Mouse (Mus musculus) liver, embryonic 12.5 days (tissue): ENCODE measurements at regions not wholly inside any gene's neighbourhood (a gene's known extent, or its start where the extent isn't known, plus 50 kb on each side); places are given as distances from the start of the nearest gene placed in this dataset.

Source experiments
- ATAC-seq: fragments of 200-750 bp; cut with Nextera tagmentation; 2 replicates; pipeline ENCODE4 v1.8.0; 2017; ENCODE audit warnings: moderate number of reproducible peaks, mild to moderate bottlenecking, moderate library complexity
- H3K27ac ChIP-seq: fragments of 300-500 bp; sonication (generic); 2 replicates; pipeline ENCODE4 v1.5.1; 2016; ENCODE audit warnings: mild to moderate bottlenecking
- H3K27me3 ChIP-seq: fragments of 300-500 bp; sonication (generic); replicated peaks from 2 replicates; pipeline ENCODE4 v1.6.1; 2016; ENCODE audit warnings: mild to moderate bottlenecking, moderate library complexity
- H3K36me3 ChIP-seq: fragments of 300-500 bp; sonication (generic); 2 replicates; pipeline ENCODE4 v1.6.1; 2016; ENCODE audit warnings: mild to moderate bottlenecking, moderate library complexity
- H3K4me1 ChIP-seq: fragments of 300-500 bp; sonication (generic); 2 replicates; pipeline ENCODE4 v1.6.1; 2016
- H3K4me2 ChIP-seq: fragments of 300-500 bp; sonication (generic); 2 replicates; pipeline ENCODE4 v1.6.1; 2016; ENCODE audit warnings: mild to moderate bottlenecking, moderate library complexity
- H3K4me3 ChIP-seq: fragments of 300-500 bp; sonication (generic); 2 replicates; pipeline ENCODE4 v1.5.1; 2016; ENCODE audit warnings: mild to moderate bottlenecking, moderate library complexity
- H3K9ac ChIP-seq: fragments of 300-500 bp; sonication (generic); 2 replicates; pipeline ENCODE4 v1.6.1; 2016; ENCODE audit warnings: mild to moderate bottlenecking, moderate library complexity
- H3K9me3 ChIP-seq: fragments of 300-500 bp; sonication (generic); replicated peaks from 2 replicates; pipeline ENCODE4 v1.6.1; 2016; ENCODE audit warnings: mild to moderate bottlenecking, moderate library complexity
- WGBS: fragments of 180-500 bp; shearing (Covaris S2); methylation state at CpG from one replicate; pipeline ENCODE4 v1.1.7; 2016; ENCODE audit not compliant: insufficient replicate concordance; 5-methylcytosine and 5-hydroxymethylcytosine counted together

DNA sequence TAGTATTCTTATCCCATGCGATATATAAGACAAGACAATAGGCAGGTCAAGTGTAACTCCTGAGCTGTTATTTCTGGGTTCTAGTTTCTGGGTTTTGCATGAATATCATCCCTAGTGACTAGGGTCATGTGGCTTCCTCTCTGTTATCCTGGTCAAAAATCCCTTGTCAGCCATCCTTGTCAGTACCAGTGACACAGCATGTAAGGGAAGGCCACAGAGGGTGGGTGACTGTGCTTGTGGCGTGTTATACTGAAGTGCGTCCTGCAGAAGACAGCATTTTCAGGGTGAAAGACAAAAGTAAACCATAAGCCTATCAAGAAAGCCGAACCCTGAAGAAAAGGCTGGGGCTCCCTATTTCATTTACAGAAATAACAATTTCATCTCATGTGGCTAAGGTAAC is 50.7 kb upstream of the Echdc3 start:
- H3K9ac ChIP-seq, result peak overlapping the region; percentile 35; the same call in 1 of the 2 replicates
- H3K4me1 ChIP-seq, result peaks cover 52% of the 10 kb centered on the region
- H3K4me3 ChIP-seq, result peak overlapping the region; percentile 10; the same call in 1 of the 2 replicates
- WGBS, result 38% methylated on average over 4 of the region's 4 CpGs
- H3K27ac ChIP-seq, result peak overlapping the region; percentile 94
- peak; percentile 76 for ATAC-seq
- H3K27me3 ChIP-seq, result peaks cover 2% of the 10 kb centered on the region; the same call in 1 of the 2 replicates
- peaks cover 5% of the 10 kb centered on the region for H3K9me3 ChIP-seq
- no peaks in the 10 kb centered on the region for H3K36me3 ChIP-seq
- peak overlapping the region; percentile 58 for H3K4me2 ChIP-seq

DNA sequence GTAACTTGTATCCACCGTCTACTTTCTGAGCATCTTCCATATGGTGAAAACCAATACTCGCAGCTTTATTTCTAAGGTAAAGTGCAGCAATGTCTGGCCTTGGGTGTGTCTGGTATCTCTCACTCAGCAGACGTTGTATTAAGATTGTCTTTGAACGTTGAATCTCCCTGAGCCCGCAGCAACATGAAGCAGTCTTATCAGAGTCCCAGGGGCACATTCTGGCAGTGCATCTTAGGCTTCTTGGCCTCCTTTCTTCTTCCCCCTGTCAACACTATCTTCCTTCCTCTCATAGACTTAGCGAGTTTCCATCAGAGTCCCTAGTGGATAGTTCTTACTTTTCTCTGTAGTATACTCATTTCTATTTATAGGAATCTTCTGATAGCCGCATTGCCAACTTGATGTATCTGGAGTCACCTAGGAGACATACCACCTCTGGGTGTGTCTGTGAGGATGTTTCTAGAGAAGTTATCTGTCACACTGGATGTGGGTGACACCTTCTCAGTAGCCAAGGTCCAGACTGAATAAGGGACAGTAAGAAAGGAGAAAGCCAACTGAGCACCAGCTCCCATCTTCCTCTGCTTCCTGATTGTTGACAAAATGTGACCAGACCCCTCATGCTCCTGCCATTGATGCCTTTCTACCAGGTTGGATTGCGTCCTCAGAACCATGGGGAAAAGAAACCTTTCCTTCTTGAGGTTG is 51.4 kb upstream of the Echdc3 start:
- H3K9me3 ChIP-seq, result peaks cover 5% of the 10 kb centered on the region
- H3K27ac ChIP-seq, result peak overlapping the region; percentile 94
- peak; percentile 97 for ATAC-seq
- peaks cover 52% of the 10 kb centered on the region for H3K4me1 ChIP-seq
- peak overlapping the region; percentile 58 for H3K4me2 ChIP-seq
- H3K9ac ChIP-seq, result peak overlapping the region; percentile 35; the same call in 1 of the 2 replicates
- peaks cover 2% of the 10 kb centered on the region; the same call in 1 of the 2 replicates for H3K27me3 ChIP-seq
- H3K4me3 ChIP-seq, result peak overlapping the region; percentile 10; the same call in 1 of the 2 replicates
- 22% methylated on average over 8 of the region's 8 CpGs for WGBS
- no peaks in the 10 kb centered on the region for H3K36me3 ChIP-seq

DNA sequence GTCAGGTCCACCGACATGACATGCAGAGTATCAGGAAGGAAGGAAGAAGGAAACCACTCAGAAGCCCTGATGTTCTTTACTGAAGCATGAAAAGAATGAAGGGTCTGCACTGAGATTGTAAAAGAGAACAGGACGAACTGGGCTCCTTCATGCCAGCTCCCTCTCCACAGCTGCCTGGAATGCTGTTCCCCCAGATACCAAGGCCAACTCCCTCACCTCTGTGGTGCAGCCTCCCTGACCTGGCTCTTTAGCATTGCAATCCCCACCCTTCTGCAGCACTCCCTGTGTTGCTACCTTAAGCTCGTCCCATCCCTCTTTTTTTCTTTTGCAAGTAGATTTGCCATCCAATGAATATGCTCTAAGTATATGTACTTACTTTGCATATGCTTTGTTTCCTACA is 52.3 kb upstream of the Echdc3 start:
- no peaks in the 10 kb centered on the region for H3K36me3 ChIP-seq
- H3K9ac ChIP-seq, result no peak overlapping the region
- peaks cover 5% of the 10 kb centered on the region for H3K9me3 ChIP-seq
- peaks cover 52% of the 10 kb centered on the region for H3K4me1 ChIP-seq
- ATAC-seq, result no peak
- peak overlapping the region; percentile 94 for H3K27ac ChIP-seq
- peak overlapping the region; percentile 58 for H3K4me2 ChIP-seq
- H3K4me3 ChIP-seq, result no peak overlapping the region
- 49% methylated on average over 3 of the region's 3 CpGs for WGBS
- 0 out of 2 replicates have a peak, but pooled peaks cover 10% of the 10 kb centered on the region for H3K27me3 ChIP-seq

DNA sequence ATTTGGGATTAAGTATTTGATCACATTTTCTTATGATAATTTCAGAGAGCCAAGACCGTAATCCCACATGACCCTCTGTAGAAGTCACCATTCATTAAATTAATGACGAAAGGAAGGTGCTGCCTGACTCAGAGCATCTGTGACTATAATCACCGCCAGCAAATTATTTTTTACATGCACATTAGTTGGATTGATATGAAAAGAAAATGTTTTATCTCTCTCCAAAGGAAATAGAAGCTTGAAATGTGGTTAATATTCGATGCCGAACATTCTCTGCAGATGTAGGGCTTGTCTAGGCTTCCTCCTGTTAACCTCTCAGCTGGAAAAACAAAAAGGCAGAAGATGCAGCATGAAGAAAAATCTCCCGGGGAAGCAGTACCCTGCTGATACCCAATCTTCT is 54.2 kb upstream of the Echdc3 start:
- 63% methylated on average over 6 of the region's 6 CpGs for WGBS
- H3K27ac ChIP-seq, result no peak overlapping the region
- H3K4me2 ChIP-seq, result no peak overlapping the region
- H3K9ac ChIP-seq, result no peak overlapping the region
- H3K9me3 ChIP-seq, result peaks cover 5% of the 10 kb centered on the region
- ATAC-seq, result no peak
- H3K4me3 ChIP-seq, result no peak overlapping the region
- peaks cover 52% of the 10 kb centered on the region for H3K4me1 ChIP-seq
- peaks cover 23% of the 10 kb centered on the region for H3K27me3 ChIP-seq
- no peaks in the 10 kb centered on the region for H3K36me3 ChIP-seq

DNA sequence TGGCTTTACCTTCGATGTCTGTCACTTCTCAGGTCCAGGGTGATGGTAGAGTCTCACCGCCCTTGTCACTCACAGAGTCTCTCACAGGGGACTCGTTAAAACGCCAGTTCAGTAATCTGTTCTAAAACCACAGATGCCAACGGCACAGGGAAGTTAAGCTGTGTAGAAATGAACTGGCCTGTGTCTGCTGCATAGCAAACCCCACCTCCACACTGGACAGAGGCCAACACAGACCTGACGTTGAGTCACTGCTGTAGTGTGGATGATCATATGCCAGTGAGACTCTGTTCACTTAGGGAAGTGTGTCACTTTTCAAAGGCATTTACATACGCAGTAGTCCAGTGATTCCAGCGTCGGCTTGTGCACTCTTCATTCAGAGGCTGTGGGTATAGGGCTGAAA is 54.7 kb upstream of the Echdc3 start:
- Histone ChIP-seq H3K27ac (0 out of 2 replicates have a peak overlapping the region, but pooled peaks have one; percentile 8), H3K4me1 (peaks cover 49% of the 10 kb centered on the region), H3K4me3 (no peak overlapping the region), H3K27me3 (peaks cover 23% of the 10 kb centered on the region), H3K36me3 (no peaks in the 10 kb centered on the region), H3K9me3 (peaks cover 5% of the 10 kb centered on the region), H3K9ac (no peak overlapping the region), H3K4me2 (no peak overlapping the region)
- 30% methylated on average over 9 of the region's 9 CpGs for WGBS
- ATAC-seq, result no peak

DNA sequence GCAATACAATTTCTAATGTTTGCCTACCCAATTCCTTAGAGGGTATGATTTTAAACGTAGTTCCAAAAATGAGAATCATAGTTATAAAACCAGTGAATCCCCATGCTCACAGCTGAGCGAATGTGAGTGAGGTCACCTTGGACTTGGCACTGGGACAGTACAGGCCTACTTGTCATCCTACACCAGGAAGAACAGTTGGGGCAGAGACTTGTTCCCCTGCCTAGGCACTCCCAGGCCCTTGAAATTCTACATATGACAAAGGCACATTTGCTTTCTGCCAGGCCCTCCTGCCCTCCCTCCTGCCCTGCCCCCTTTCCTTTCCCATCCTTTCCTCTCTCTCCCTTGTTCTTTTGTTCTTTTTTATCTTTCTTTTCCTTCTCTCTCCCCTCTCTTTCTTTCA is 50.0 kb upstream of the Usp6nl start:
- ATAC-seq, result no peak
- WGBS, result 86% methylated on average over 2 of the region's 2 CpGs
- Histone ChIP-seq H3K9me3 (no peaks in the 10 kb centered on the region), H3K36me3 (no peaks in the 10 kb centered on the region), H3K4me2 (no peak overlapping the region), H3K27ac (no peak overlapping the region), H3K4me1 (peaks cover 16% of the 10 kb centered on the region), H3K27me3 (peaks cover 25% of the 10 kb centered on the region), H3K9ac (no peak overlapping the region), H3K4me3 (no peak overlapping the region)
